Mouse (Mus musculus) MEL (cell line): ENCODE results near the gene Fgf11. TPM values are rescaled to one million over a fixed set of nuclear protein-coding genes. Genes with fewer than 3 reads are reported as not detected.

Experiments
- DNase-seq: peaks from one replicate; pipeline ENCODE4 v3.0.0; 2011; ENCODE audit warnings: low read depth, low spot score
- H3K27ac ChIP-seq: 2 replicates; pipeline ENCODE4 v1.5.1; 2012; ENCODE audit warnings: low read depth, mild to moderate bottlenecking, control low read depth, low read length, moderate library complexity; ENCODE audit not compliant: control insufficient read depth
- H3K27me3 ChIP-seq, 2 experiments: fragments of 150-350 bp in 1 of 2; sonication (generic) in 1 of 2; 2 replicates each; pipeline ENCODE4 v1.6.1; 2012; ENCODE audit warnings: low read length in 2 of 2, mild to moderate bottlenecking in 2 of 2, improper control_type of control experiment in 1 of 2, moderate library complexity in 1 of 2; ENCODE audit not compliant: insufficient read depth in 2 of 2, control insufficient read depth in 1 of 2
- H3K36me3 ChIP-seq, 2 experiments: 2 replicates each; pipeline ENCODE4 v1.6.1; 2012 to 2014; ENCODE audit warnings: low read length in 2 of 2, improper control_type of control experiment in 1 of 2, inconsistent platforms in 1 of 2, mild to moderate bottlenecking in 1 of 2; ENCODE audit not compliant: insufficient read depth in 2 of 2, control insufficient read depth in 1 of 2
- H3K4me1 ChIP-seq, 2 experiments: fragments of 150-350 bp in 1 of 2; sonication (generic) in 1 of 2; 2 replicates each; pipeline ENCODE4 v1.6.1; 2012; ENCODE audit warnings: low read length in 2 of 2, improper control_type of control experiment in 1 of 2, mild to moderate bottlenecking in 1 of 2; ENCODE audit not compliant: insufficient read depth in 2 of 2, control insufficient read depth in 1 of 2
- H3K4me3 ChIP-seq, 2 experiments: fragments of 150-350 bp in 1 of 2; sonication (generic) in 1 of 2; 2 replicates each; pipeline ENCODE4 v1.5.1; 2012; ENCODE audit warnings: low read depth in 2 of 2, low read length in 2 of 2, mild to moderate bottlenecking in 2 of 2, moderate library complexity in 2 of 2, control low read depth in 1 of 2, improper control_type of control experiment in 1 of 2; ENCODE audit not compliant: control insufficient read depth in 1 of 2, insufficient read depth in 1 of 2
- H3K79me2 ChIP-seq: 2 replicates; pipeline ENCODE4 v1.6.1; 2012; ENCODE audit warnings: mild to moderate bottlenecking, low read length, moderate library complexity; ENCODE audit not compliant: control insufficient read depth, poor library complexity, insufficient read depth
- H3K9ac ChIP-seq: 2 replicates; pipeline ENCODE4 v1.6.1; 2012; ENCODE audit warnings: low read depth, mild to moderate bottlenecking, control low read depth, low read length, moderate library complexity; ENCODE audit not compliant: control insufficient read depth, poor library complexity, severe bottlenecking
- H3K9me3 ChIP-seq: fragments of 150-350 bp; sonication (generic); replicated peaks from 2 replicates; pipeline ENCODE4 v1.6.1; 2012; ENCODE audit warnings: mild to moderate bottlenecking, low read length, improper control_type of control experiment, moderate library complexity; ENCODE audit not compliant: insufficient read depth
- CTCF ChIP-seq, 3 experiments: IDR thresholded peaks in 2 of 3; conservative IDR thresholded peaks in 1 of 3; 2 replicates each; pipeline ENCODE4 v1.5.1; 2011 to 2012; ENCODE audit warnings: low read length in 3 of 3, low read depth in 2 of 3, mild to moderate bottlenecking in 2 of 3, improper control_type of control experiment in 1 of 3, inconsistent platforms in 1 of 3, mixed read lengths in 1 of 3, moderate library complexity in 1 of 3; ENCODE audit not compliant: control insufficient read depth in 1 of 3, insufficient read depth in 1 of 3, poor library complexity in 1 of 3, severe bottlenecking in 1 of 3
- ELF1 ChIP-seq: IDR thresholded peaks from 2 replicates; pipeline ENCODE4 v1.6.1; 2014; ENCODE audit warnings: low read depth, mild to moderate bottlenecking, inconsistent platforms, low read length, improper control_type of control experiment, moderate library complexity
- EP300 ChIP-seq, 2 experiments: IDR thresholded peaks; 2 replicates each; pipeline ENCODE4 v1.6.1; 2011; ENCODE audit warnings: improper control_type of control experiment in 2 of 2, low read length in 2 of 2, low read depth in 1 of 2, mild to moderate bottlenecking in 1 of 2
- JUND ChIP-seq: IDR thresholded peaks from 2 replicates; pipeline ENCODE4 v1.6.1; 2011; ENCODE audit warnings: low read depth, mild to moderate bottlenecking, improper control_type of control experiment, low read length
- MAFK ChIP-seq: IDR thresholded peaks from 2 replicates; pipeline ENCODE4 v1.6.1; 2011; ENCODE audit warnings: low read depth, mild to moderate bottlenecking, low read length, improper control_type of control experiment, borderline replicate concordance
- MAX ChIP-seq: IDR thresholded peaks from 2 replicates; pipeline ENCODE4 v1.6.1; 2011; ENCODE audit warnings: low read length, improper control_type of control experiment
- MAZ ChIP-seq: IDR thresholded peaks from 2 replicates; pipeline ENCODE4 v1.6.1; 2012; ENCODE audit warnings: low read depth, mild to moderate bottlenecking, inconsistent platforms, low read length, improper control_type of control experiment
- MEF2A ChIP-seq: IDR thresholded peaks from 2 replicates; pipeline ENCODE4 v1.6.1; 2014; ENCODE audit warnings: low read depth, mild to moderate bottlenecking, inconsistent platforms, low read length, improper control_type of control experiment; ENCODE audit not compliant: poor library complexity, insufficient replicate concordance, severe bottlenecking; ENCODE audit errors: extremely low read depth
- MXI1 ChIP-seq: IDR thresholded peaks from 2 replicates; pipeline ENCODE4 v1.6.1; 2011; ENCODE audit warnings: mild to moderate bottlenecking, low read depth, low read length, improper control_type of control experiment
- MYC ChIP-seq: IDR thresholded peaks from 2 replicates; pipeline ENCODE4 v1.6.1; 2011; ENCODE audit warnings: low read depth, mild to moderate bottlenecking, low read length, improper control_type of control experiment, moderate library complexity
- NELFE ChIP-seq: IDR thresholded peaks from 2 replicates; pipeline ENCODE4 v1.6.1; 2011; ENCODE audit warnings: low read depth, low read length, improper control_type of control experiment
- POLR2AphosphoS2 ChIP-seq: IDR thresholded peaks from 2 replicates; pipeline ENCODE4 v1.6.1; 2011; ENCODE audit warnings: low read length, improper control_type of control experiment
- SMC3 ChIP-seq: IDR thresholded peaks from 2 replicates; pipeline ENCODE4 v1.6.1; 2011; ENCODE audit warnings: low read depth, low read length, improper control_type of control experiment
- TAL1 ChIP-seq: IDR thresholded peaks from 2 replicates; pipeline ENCODE4 v1.6.1; 2012; ENCODE audit warnings: mild to moderate bottlenecking, inconsistent platforms, low read length, moderate library complexity, mixed read lengths
- TCF12 ChIP-seq: IDR thresholded peaks from 2 replicates; pipeline ENCODE4 v1.6.1; 2014; ENCODE audit warnings: low read depth, mild to moderate bottlenecking, inconsistent platforms, low read length, improper control_type of control experiment, moderate library complexity
- UBTF ChIP-seq: IDR thresholded peaks from 2 replicates; pipeline ENCODE4 v1.6.1; 2012; ENCODE audit warnings: low read depth, mild to moderate bottlenecking, inconsistent platforms, low read length, improper control_type of control experiment, moderate library complexity, borderline replicate concordance; ENCODE audit not compliant: insufficient read depth
- USF1 ChIP-seq: IDR thresholded peaks from 2 replicates; pipeline ENCODE4 v1.6.1; 2014; ENCODE audit warnings: low read depth, mild to moderate bottlenecking, inconsistent platforms, low read length, improper control_type of control experiment, moderate library complexity
- ZNF384 ChIP-seq: IDR thresholded peaks from 2 replicates; pipeline ENCODE4 v1.6.1; 2012; ENCODE audit warnings: low read depth, mild to moderate bottlenecking, inconsistent platforms, low read length, improper control_type of control experiment
- polyA plus RNA-seq, 2 experiments: library from polyadenylated mRNA; stranded (reverse) in 1 of 2; unstranded in 1 of 2; fragments of >175 nt in 1 of 2; fragments of >200 nt in 1 of 2; gene quantifications; 2 replicates each; pipeline versions ENCODE4 v1.2.1 to v1.2.4; 2012; ENCODE audit warnings: low replicate concordance in 2 of 2, low read depth in 1 of 2; ENCODE audit not compliant: insufficient read length in 2 of 2, insufficient read depth in 1 of 2, missing spikeins in 1 of 2
- total RNA-seq: library from RNA; depleted of rRNA; stranded (reverse); fragments of 300-350 nt; gene quantifications from 2 replicates; pipeline ENCODE4 v1.2.3, GENCODE M21; 2012

Fgf11 gene
- total and polyA plus RNA-seq, 3 experiments: 5.1 to 26.8 TPM; not detected in 1

DNA sequence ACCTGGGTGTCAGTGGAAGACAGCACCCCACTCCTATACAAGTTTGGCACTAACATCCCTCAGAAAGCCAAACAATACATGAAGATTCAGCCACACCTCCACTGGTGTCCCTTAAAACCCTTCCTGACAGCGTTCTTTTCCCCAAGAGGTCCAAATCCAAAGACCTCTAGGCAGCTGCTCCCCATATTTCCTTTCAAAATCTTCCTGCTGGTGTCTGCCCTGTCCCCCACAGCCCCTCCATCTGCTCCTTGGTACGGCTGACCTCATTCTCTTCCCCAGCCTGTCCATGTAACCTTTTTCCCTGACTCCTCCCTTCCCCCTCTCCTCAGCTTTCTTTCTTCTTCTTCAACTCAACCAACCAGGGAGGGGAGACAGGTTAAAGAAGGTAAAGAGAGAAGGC lies 21.8 kb upstream of the Fgf11 start:
- H3K4me1 ChIP-seq: no peaks in the 10 kb centered on the region
- no peak overlapping the region for H3K27ac ChIP-seq
- DNase-seq: no peak
- H3K27me3 ChIP-seq: no peaks in the 10 kb centered on the region
- H3K9ac ChIP-seq: no peak overlapping the region
- no peaks in the 10 kb centered on the region for H3K79me2 ChIP-seq
- no peaks in the 10 kb centered on the region; a peak in 1 of 4 replicates for H3K36me3 ChIP-seq
- no peak overlapping the region for H3K4me3 ChIP-seq
- TF ChIP-seq MAX (no peak), TCF12 (no peak), TAL1 (no peak), ZNF384 (no peak), MEF2A (no peak), NELFE (no peak), MYC (no peak), MAZ (no peak), JUND (no peak), MAFK (no peak), POLR2AphosphoS2 (no peak), ELF1 (no peak)
- TF ChIP-seq, all 39 proteins: peak for 0
- H3K9me3 ChIP-seq: no peaks in the 10 kb centered on the region

DNA sequence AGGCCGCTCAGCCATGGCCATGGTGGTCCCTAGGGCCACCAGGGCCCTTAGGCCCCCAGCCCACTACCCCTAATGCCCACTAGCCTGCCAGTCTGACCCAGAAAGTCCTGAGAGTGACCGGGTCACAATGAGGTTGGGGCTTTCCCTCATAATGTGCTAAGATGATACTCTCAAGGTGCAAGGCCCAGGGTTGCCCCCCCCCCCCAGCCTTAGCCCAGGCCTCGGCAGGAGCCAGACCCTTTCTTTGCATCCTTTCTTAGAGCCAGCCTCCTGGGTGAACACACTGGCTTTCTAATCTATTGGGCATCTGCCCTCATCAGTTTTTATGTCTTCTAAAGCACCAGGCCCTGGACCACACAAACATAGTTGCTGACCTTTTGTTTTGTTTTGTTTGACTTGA lies 20.4 kb upstream of the Fgf11 start, which contains the start of gene Spem1:
Gene Spem1 (minus strand): TSS at position 101 of the 400 bp plus-strand sequence.
- no peaks in the 10 kb centered on the region for H3K36me3 ChIP-seq

DNA sequence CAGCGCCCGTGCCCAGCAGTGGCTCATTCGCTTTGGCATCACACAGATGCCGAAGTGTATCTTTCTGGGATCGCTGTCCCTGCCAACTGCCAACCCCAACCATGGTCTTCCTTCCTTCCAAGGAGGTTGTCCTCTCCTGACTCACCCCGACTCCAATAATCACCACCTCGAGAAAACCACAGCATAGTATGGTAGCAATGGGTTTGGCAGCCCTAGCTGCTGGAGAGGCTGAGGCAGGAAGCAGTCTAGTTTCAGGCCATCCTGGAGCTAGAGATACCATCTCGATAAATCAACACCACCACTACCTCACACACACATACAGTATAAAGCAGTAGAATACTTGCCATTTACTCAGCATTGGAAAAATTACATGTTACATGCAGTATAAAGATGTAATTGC lies 17.2 kb upstream of the Fgf11 start:
- TF ChIP-seq MYC: no peak
- no peak for TF ChIP-seq MXI1
- TF ChIP-seq ZNF384: no peak
- TF ChIP-seq CTCF (IDR thresholded peaks at IDR 0.05 in 2 of 3, conservative IDR thresholded peaks at IDR 0.05 in 1 of 3; ENCODE audit: control insufficient read depth in 1 of 3, insufficient read depth in 1 of 3, low read depth in 2 of 3, low read length in 3 of 3, poor library complexity in 1 of 3, severe bottlenecking in 1 of 3): no peak
- no peak for TF ChIP-seq TAL1
- TF ChIP-seq MEF2A: no peak
- TF ChIP-seq USF1: no peak
- no peak for TF ChIP-seq TCF12
- TF ChIP-seq UBTF: no peak
- TF ChIP-seq MAZ: no peak
- no peak for TF ChIP-seq POLR2AphosphoS2
- no peak for TF ChIP-seq MAX
- no peak for TF ChIP-seq NELFE
- DNase-seq: no peak
- H3K27ac ChIP-seq: no peak overlapping the region
- no peak overlapping the region for H3K9ac ChIP-seq
- H3K27me3 ChIP-seq: 0 out of 4 replicates have a peak, but pooled peaks cover 0 to 2% of the 10 kb centered on the region in 2 experiments
- H3K79me2 ChIP-seq: no peaks in the 10 kb centered on the region
- H3K4me3 ChIP-seq: no peak overlapping the region
- no peaks in the 10 kb centered on the region for H3K9me3 ChIP-seq
- H3K4me1 ChIP-seq: no peaks in the 10 kb centered on the region
- H3K36me3 ChIP-seq: no peaks in the 10 kb centered on the region

More for the DNA sequence above, 20.4 kb upstream of the Fgf11 start, which contains the start of gene Spem1:
- TF ChIP-seq SMC3: no peak
- TF ChIP-seq EP300 (IDR thresholded peaks at IDR 0.05; ENCODE audit: low read depth in 1 of 2, low read length in 2 of 2): no peak
- TF ChIP-seq, all 39 proteins: peak for 0
- Histone ChIP-seq H3K9ac (no peak within 1 kb of the TSS), H3K27me3 (0 out of 4 replicates have a peak, but pooled peaks cover 0 to 2% of the 10 kb centered on the region in 2 experiments), H3K27ac (no peak within 1 kb of the TSS), H3K4me3 (no peak within 1 kb of the TSS), H3K9me3 (no peaks in the 10 kb centered on the region), H3K4me1 (no peaks in the 10 kb centered on the region), H3K79me2 (no peaks in the 10 kb centered on the region)
- DNase-seq: no peak
